Mouse (Mus musculus) stomach, postnatal 0 days (tissue): ENCODE measurements around the gene Aipl1.

Experiments used
- CTCF ChIP-seq: IDR thresholded peaks from 2 replicates; pipeline ENCODE4 v1.5.1; 2016; ENCODE audit warnings: antibody characterized with exemption, low read depth, mild to moderate bottlenecking, moderate library complexity
- EP300 ChIP-seq: optimal IDR thresholded peaks from 2 replicates; pipeline ENCODE3; 2016; ENCODE audit warnings: antibody characterized with exemption

DNA sequence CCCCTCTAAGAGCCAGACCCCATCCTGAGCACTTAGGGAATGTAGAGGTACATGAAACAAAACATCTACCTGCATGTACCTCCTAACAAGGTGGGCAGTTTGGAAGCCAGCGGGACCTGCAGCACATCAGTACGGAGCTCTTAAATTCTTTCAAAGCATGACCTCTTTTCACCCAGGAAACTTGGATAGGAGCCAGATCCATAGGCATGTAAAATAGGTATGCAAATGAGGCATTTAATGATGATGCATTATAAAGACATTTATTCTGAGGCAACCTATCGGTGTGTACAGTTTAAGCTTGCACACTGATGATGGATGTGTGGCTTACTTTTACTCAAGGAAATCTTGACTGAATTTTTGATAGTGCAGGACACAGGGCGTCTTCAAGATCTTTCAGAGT lies 22.6 kb downstream of the Aipl1 start:
- TF ChIP-seq CTCF (no peak), EP300 (no peak)
